Mouse (Mus musculus) frontal cortex, postnatal 14 days (tissue): ENCODE data around the gene Cdt1.
"Not testable (repeated sequence)": the region's sequence is repeated elsewhere in the genome, so short reads cannot be mapped to it uniquely, and the experiment has no call there.

Experiments used
- DNase-seq, 2 experiments: peaks; one replicate each; pipeline ENCODE4 v3.0.0; 2022; ENCODE audit warnings: low spot score in 2 of 2

The Cdt1 gene

GRCm38 (mm10) chr8:122550234-122550994 lies 17.4 kb upstream of the Cdt1 start:
- DNase-seq = no peak

- no peak for DNase-seq
These were observed 16.9 kb upstream of the Cdt1 start for GRCm38 (mm10) chr8:122550995-122551264.

GRCm38 (mm10) chr8:122551265-122552051 lies 16.4 kb upstream of the Cdt1 start, which contains the start of gene Piezo1:
Gene Piezo1 (minus strand): TSS chr8:122551329.
- DNase-seq = peak; percentile 70 to 76

GRCm38 (mm10) chr8:122554786-122555185 lies 13.0 kb upstream of the Cdt1 start:
- no peak for DNase-seq

GRCm38 (mm10) chr8:122556030-122557009 lies 11.5 kb upstream of the Cdt1 start:
- DNase-seq = no peak

GRCm38 (mm10) chr8:122557248-122558038 lies 10.4 kb upstream of the Cdt1 start:
- DNase-seq = no peak

- DNase-seq = no peak
These were observed 9.0 kb upstream of the Cdt1 start for GRCm38 (mm10) chr8:122558671-122559349.

GRCm38 (mm10) chr8:122561199-122561598 lies 6.6 kb upstream of the Cdt1 start:
- DNase-seq = no peak

GRCm38 (mm10) chr8:122564363-122565352 lies 3.2 kb upstream of the Cdt1 start:
- DNase-seq = no peak

- DNase-seq = no peak
These were observed 1.0 kb upstream of the Cdt1 start for GRCm38 (mm10) chr8:122566766-122567165.

- DNase-seq = no peak
These were observed 292 bp downstream of the Cdt1 start for GRCm38 (mm10) chr8:122568109-122568504.

- no peak for DNase-seq
These were observed 1.1 kb downstream of the Cdt1 start for GRCm38 (mm10) chr8:122568881-122569309.

- DNase-seq = no peak
These were observed 1.5 kb downstream of the Cdt1 start for GRCm38 (mm10) chr8:122569329-122569728.

- no peak for DNase-seq
These were observed 2.2 kb downstream of the Cdt1 start for GRCm38 (mm10) chr8:122569996-122570395.

- DNase-seq = no peak
These were observed 3.3 kb downstream of the Cdt1 start for GRCm38 (mm10) chr8:122571153-122571552.

GRCm38 (mm10) chr8:122571750-122572267 lies 4.0 kb downstream of the Cdt1 start:
- no peak for DNase-seq

GRCm38 (mm10) chr8:122572751-122573150 lies 4.9 kb downstream of the Cdt1 start:
- DNase-seq = no peak

GRCm38 (mm10) chr8:122573176-122573575 lies 5.4 kb downstream of the Cdt1 start:
- DNase-seq = not testable (repeated sequence)

- no peak for DNase-seq
These were observed 5.8 kb downstream of the Cdt1 start for GRCm38 (mm10) chr8:122573577-122573976.
